Mouse (Mus musculus): Measurements from ENCODE around the gene Taf4. TPM values are rescaled to one million over a fixed set of nuclear protein-coding genes. Genes with fewer than 3 reads are reported as not detected.

Gene Taf4
- total RNA-seq, 2 experiments from 2014 or later, result 17.1 to 17.7 TPM

Other genes with a start within 250 kb of the Taf4 start
- gene Lsm14b, start 48.3 kb upstream of the Taf4 start, total RNA-seq (2021), result 10 to 100 TPM; 62.0 to 62.3 TPM
- gene Psma7, start 65.8 kb upstream of the Taf4 start, total RNA-seq (2021), result 100 to 1,000 TPM; 151 to 161 TPM
- 1 to 10 TPM; 1.9 TPM for gene Ss18l1, start 65.9 kb upstream of the Taf4 start, total RNA-seq (2021)
- gene Mtg2, start 93.9 kb upstream of the Taf4 start, total RNA-seq (2021), result 10 to 100 TPM; 27.3 to 31.7 TPM
- gene Hrh3, start 127.8 kb upstream of the Taf4 start, total RNA-seq (2021), result not detected
- 10 to 100 TPM; 32.9 to 36.0 TPM for gene Osbpl2, start 142.7 kb upstream of the Taf4 start, total RNA-seq (2021)
- 10 to 100 TPM; 84.0 to 86.8 TPM for gene Adrm1, start 194.8 kb upstream of the Taf4 start, total RNA-seq (2021)
- gene Lama5, start 249.2 kb upstream of the Taf4 start, total RNA-seq (2021), result 10 to 100 TPM; 72.2 to 78.5 TPM